Mouse (Mus musculus): ENCODE results near the gene D930007J09Rik.

Gene D930007J09Rik

GRCm38 (mm10) chr13:32802259-32803081, at the start of gene D930007J09Rik:
Gene D930007J09Rik, minus strand, starts transcription at chr13:32802849.
- peaks cover 8% of the 10 kb centered on the region; the same call in 1 of the 2 replicates for H3K36me3 ChIP-seq (ENCODE audit: control insufficient read depth, insufficient read depth, low read length, poor library complexity, severe bottlenecking)
- H3K27me3 ChIP-seq (ENCODE audit: control insufficient read depth, insufficient read depth, low read length, poor library complexity, severe bottlenecking), result no peaks in the 10 kb centered on the region
- DNase-seq (ENCODE audit: low read depth, low spot score), result peak; percentile 33

GRCm38 (mm10) chr13:32851967-32852366, 49.3 kb upstream of the D930007J09Rik start:
- Histone ChIP-seq H3K36me3 (ENCODE audit: control insufficient read depth, insufficient read depth, low read length, poor library complexity, severe bottlenecking) (peaks cover 5% of the 10 kb centered on the region), H3K27me3 (ENCODE audit: control insufficient read depth, insufficient read depth, low read length, poor library complexity, severe bottlenecking) (no peaks in the 10 kb centered on the region; the same call in 1 of the 2 replicates)
- DNase-seq (ENCODE audit: low read depth, low spot score), result peak; percentile 84

- Histone ChIP-seq H3K36me3 (ENCODE audit: control insufficient read depth, insufficient read depth, low read length, poor library complexity, severe bottlenecking) (peaks cover 11% of the 10 kb centered on the region), H3K27me3 (ENCODE audit: control insufficient read depth, insufficient read depth, low read length, poor library complexity, severe bottlenecking) (no peaks in the 10 kb centered on the region; the same call in 1 of the 2 replicates)
- peak; percentile 86 for DNase-seq (ENCODE audit: low read depth, low spot score)
These were observed 48.2 kb upstream of the D930007J09Rik start, which contains the start of gene Serpinb1a for GRCm38 (mm10) chr13:32850668-32851404. Gene Serpinb1a, minus strand, starts transcription at chr13:32851185.

- no peaks in the 10 kb centered on the region for H3K27me3 ChIP-seq (ENCODE audit: control insufficient read depth, insufficient read depth, low read length, poor library complexity, severe bottlenecking)
- DNase-seq (ENCODE audit: low read depth, low spot score), result no peak
These were observed 47.5 kb upstream of the D930007J09Rik start for GRCm38 (mm10) chr13:32850156-32850555.

GRCm38 (mm10) chr13:32849531-32850123, 47.0 kb upstream of the D930007J09Rik start:
- DNase-seq (ENCODE audit: low read depth, low spot score), result peak; percentile 20
- H3K27me3 ChIP-seq (ENCODE audit: control insufficient read depth, insufficient read depth, low read length, poor library complexity, severe bottlenecking), result no peaks in the 10 kb centered on the region

More at GRCm38 (mm10) chr13:32850156-32850555, 47.5 kb upstream of the D930007J09Rik start:
- H3K36me3 ChIP-seq (ENCODE audit: control insufficient read depth, insufficient read depth, low read length, poor library complexity, severe bottlenecking), result peaks cover 16% of the 10 kb centered on the region

GRCm38 (mm10) chr13:32849092-32849491, 46.4 kb upstream of the D930007J09Rik start:
- H3K36me3 ChIP-seq (ENCODE audit: control insufficient read depth, insufficient read depth, low read length, poor library complexity, severe bottlenecking), result peaks cover 18% of the 10 kb centered on the region
- DNase-seq (ENCODE audit: low read depth, low spot score), result peak; percentile 62
- H3K27me3 ChIP-seq (ENCODE audit: control insufficient read depth, insufficient read depth, low read length, poor library complexity, severe bottlenecking), result no peaks in the 10 kb centered on the region

More at GRCm38 (mm10) chr13:32849531-32850123, 47.0 kb upstream of the D930007J09Rik start:
- peaks cover 18% of the 10 kb centered on the region for H3K36me3 ChIP-seq (ENCODE audit: control insufficient read depth, insufficient read depth, low read length, poor library complexity, severe bottlenecking)

GRCm38 (mm10) chr13:32846221-32846620, 43.6 kb upstream of the D930007J09Rik start:
- H3K27me3 ChIP-seq (ENCODE audit: control insufficient read depth, insufficient read depth, low read length, poor library complexity, severe bottlenecking), result no peaks in the 10 kb centered on the region; the same call in 1 of the 2 replicates
- DNase-seq (ENCODE audit: low read depth, low spot score), result no peak
- H3K36me3 ChIP-seq (ENCODE audit: control insufficient read depth, insufficient read depth, low read length, poor library complexity, severe bottlenecking), result peaks cover 25% of the 10 kb centered on the region

GRCm38 (mm10) chr13:32841349-32841748, 38.7 kb upstream of the D930007J09Rik start:
- Histone ChIP-seq H3K27me3 (ENCODE audit: control insufficient read depth, insufficient read depth, low read length, poor library complexity, severe bottlenecking) (no peaks in the 10 kb centered on the region; the same call in 1 of the 2 replicates), H3K36me3 (ENCODE audit: control insufficient read depth, insufficient read depth, low read length, poor library complexity, severe bottlenecking) (peaks cover 14% of the 10 kb centered on the region; the same call in 1 of the 2 replicates)
- no peak for DNase-seq (ENCODE audit: low read depth, low spot score)

- Histone ChIP-seq H3K27me3 (ENCODE audit: control insufficient read depth, insufficient read depth, low read length, poor library complexity, severe bottlenecking) (no peaks in the 10 kb centered on the region; the same call in 1 of the 2 replicates), H3K36me3 (ENCODE audit: control insufficient read depth, insufficient read depth, low read length, poor library complexity, severe bottlenecking) (peaks cover 7% of the 10 kb centered on the region; the same call in 1 of the 2 replicates)
- DNase-seq (ENCODE audit: low read depth, low spot score), result no peak
These were observed 36.7 kb upstream of the D930007J09Rik start for GRCm38 (mm10) chr13:32839314-32839713.

GRCm38 (mm10) chr13:32834513-32834912, 31.9 kb upstream of the D930007J09Rik start:
- no peaks in the 10 kb centered on the region for H3K36me3 ChIP-seq (ENCODE audit: control insufficient read depth, insufficient read depth, low read length, poor library complexity, severe bottlenecking)
- no peaks in the 10 kb centered on the region for H3K27me3 ChIP-seq (ENCODE audit: control insufficient read depth, insufficient read depth, low read length, poor library complexity, severe bottlenecking)
- no peak for DNase-seq (ENCODE audit: low read depth, low spot score)

- H3K36me3 ChIP-seq (ENCODE audit: control insufficient read depth, insufficient read depth, low read length, poor library complexity, severe bottlenecking), result no peaks in the 10 kb centered on the region
- DNase-seq (ENCODE audit: low read depth, low spot score), result peak; percentile 63
- H3K27me3 ChIP-seq (ENCODE audit: control insufficient read depth, insufficient read depth, low read length, poor library complexity, severe bottlenecking), result no peaks in the 10 kb centered on the region
These were observed 30.6 kb upstream of the D930007J09Rik start for GRCm38 (mm10) chr13:32833237-32833636.

GRCm38 (mm10) chr13:32832776-32833175, 30.1 kb upstream of the D930007J09Rik start:
- no peaks in the 10 kb centered on the region for H3K27me3 ChIP-seq (ENCODE audit: control insufficient read depth, insufficient read depth, low read length, poor library complexity, severe bottlenecking)
- DNase-seq (ENCODE audit: low read depth, low spot score), result peak; percentile 23
- no peaks in the 10 kb centered on the region for H3K36me3 ChIP-seq (ENCODE audit: control insufficient read depth, insufficient read depth, low read length, poor library complexity, severe bottlenecking)

- H3K36me3 ChIP-seq (ENCODE audit: control insufficient read depth, insufficient read depth, low read length, poor library complexity, severe bottlenecking), result no peaks in the 10 kb centered on the region
- no peaks in the 10 kb centered on the region for H3K27me3 ChIP-seq (ENCODE audit: control insufficient read depth, insufficient read depth, low read length, poor library complexity, severe bottlenecking)
- DNase-seq (ENCODE audit: low read depth, low spot score), result peak; percentile 91
These were observed 29.0 kb upstream of the D930007J09Rik start for GRCm38 (mm10) chr13:32831505-32832273.

GRCm38 (mm10) chr13:32828886-32829285, 26.2 kb upstream of the D930007J09Rik start:
- H3K36me3 ChIP-seq (ENCODE audit: control insufficient read depth, insufficient read depth, low read length, poor library complexity, severe bottlenecking), result no peaks in the 10 kb centered on the region
- DNase-seq (ENCODE audit: low read depth, low spot score), result peak; percentile 17
- no peaks in the 10 kb centered on the region for H3K27me3 ChIP-seq (ENCODE audit: control insufficient read depth, insufficient read depth, low read length, poor library complexity, severe bottlenecking)

Data from splenic B cell, adult 2 months (primary cell).